Mouse (Mus musculus) heart, embryonic 13.5 days (tissue): ENCODE measurements around the gene H2-Ob. TPM values are rescaled to one million over a fixed set of nuclear protein-coding genes. Genes with fewer than 3 reads are reported as not detected.

ENCODE experiments used
- ATAC-seq: fragments of 200-750 bp; cut with Nextera tagmentation; 2 replicates; pipeline ENCODE4 v1.8.0; 2017; ENCODE audit warnings: moderate TSS enrichment; ENCODE audit not compliant: insufficient number of reproducible peaks, low FRiP score, low TSS enrichment; ENCODE audit errors: extremely low read depth
- H3K27ac ChIP-seq: fragments of 300-500 bp; sonication (generic); replicated peaks from 2 replicates; pipeline ENCODE4 v1.5.1; 2015; ENCODE audit warnings: moderate library complexity, mild to moderate bottlenecking, inconsistent platforms
- H3K27me3 ChIP-seq: fragments of 300-500 bp; sonication (generic); replicated peaks from 2 replicates; pipeline ENCODE4 v1.6.1; 2015; ENCODE audit warnings: mild to moderate bottlenecking, inconsistent platforms
- H3K36me3 ChIP-seq: fragments of 300-500 bp; sonication (generic); 2 replicates; pipeline ENCODE4 v1.6.1; 2015; ENCODE audit warnings: mild to moderate bottlenecking, inconsistent platforms
- H3K4me1 ChIP-seq: fragments of 300-500 bp; sonication (generic); 2 replicates; pipeline ENCODE4 v1.6.1; 2015; ENCODE audit warnings: inconsistent platforms
- H3K4me2 ChIP-seq: fragments of 300-500 bp; sonication (generic); 2 replicates; pipeline ENCODE4 v1.6.1; 2015; ENCODE audit warnings: inconsistent platforms, mild to moderate bottlenecking, moderate library complexity
- H3K4me3 ChIP-seq: fragments of 300-500 bp; sonication (generic); 2 replicates; pipeline ENCODE4 v1.5.1; 2015; ENCODE audit warnings: moderate library complexity, mild to moderate bottlenecking, inconsistent platforms
- H3K9ac ChIP-seq: fragments of 300-500 bp; sonication (generic); 2 replicates; pipeline ENCODE4 v1.6.1; 2015; ENCODE audit warnings: inconsistent platforms, mild to moderate bottlenecking, moderate library complexity
- H3K9me3 ChIP-seq: fragments of 300-500 bp; sonication (generic); 2 replicates; pipeline ENCODE4 v1.6.1; 2016; ENCODE audit warnings: inconsistent platforms
- WGBS: fragments of 180-500 bp; shearing (Covaris S2); methylation state at CpG from one replicate; pipeline ENCODE4 v1.1.7; 2015; ENCODE audit warnings: mixed read lengths; 5-methylcytosine and 5-hydroxymethylcytosine counted together
- polyA plus RNA-seq: library from polyadenylated mRNA; unstranded; fragments of >200 nt; fragmentation: Nextera tagmentation; extraction: Ambion mirVana; gene quantifications from 2 replicates; pipeline ENCODE4 v1.2.1, GENCODE M21; 2015

H2-Ob gene
- polyA plus RNA-seq, 1 experiment from 2014 or later: not detected

DNA sequence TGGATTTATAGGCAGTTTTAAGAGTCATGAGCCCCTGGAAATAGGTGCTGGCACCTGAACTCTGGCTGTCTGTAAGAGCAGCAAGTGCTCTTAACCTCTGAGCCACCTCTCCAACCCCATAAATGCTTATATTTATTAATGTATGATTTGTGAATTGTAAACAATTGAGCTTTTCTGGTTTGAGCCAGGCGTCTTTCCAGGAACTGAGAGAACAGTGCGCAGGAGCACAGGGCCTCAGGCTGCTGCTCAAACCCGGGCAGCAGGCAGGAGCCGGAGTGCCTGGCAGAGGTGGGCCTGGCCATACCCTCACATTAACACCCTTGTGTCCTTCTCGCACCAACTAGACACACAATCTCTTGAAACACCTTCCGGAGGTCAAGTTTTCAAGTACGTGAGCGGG, 61.4 kb downstream of the H2-Ob start:
- Histone ChIP-seq H3K4me1 (peaks cover 3% of the 10 kb centered on the region; the same call in 1 of the 2 replicates), H3K27me3 (peaks cover 21% of the 10 kb centered on the region), H3K9ac (no peak overlapping the region), H3K27ac (no peak overlapping the region), H3K36me3 (no peaks in the 10 kb centered on the region), H3K4me3 (no peak overlapping the region), H3K4me2 (no peak overlapping the region), H3K9me3 (no peaks in the 10 kb centered on the region)
- no peak for ATAC-seq
- whole genome bisulfite sequencing: 81% methylated on average over 8 of the region's 8 CpGs

DNA sequence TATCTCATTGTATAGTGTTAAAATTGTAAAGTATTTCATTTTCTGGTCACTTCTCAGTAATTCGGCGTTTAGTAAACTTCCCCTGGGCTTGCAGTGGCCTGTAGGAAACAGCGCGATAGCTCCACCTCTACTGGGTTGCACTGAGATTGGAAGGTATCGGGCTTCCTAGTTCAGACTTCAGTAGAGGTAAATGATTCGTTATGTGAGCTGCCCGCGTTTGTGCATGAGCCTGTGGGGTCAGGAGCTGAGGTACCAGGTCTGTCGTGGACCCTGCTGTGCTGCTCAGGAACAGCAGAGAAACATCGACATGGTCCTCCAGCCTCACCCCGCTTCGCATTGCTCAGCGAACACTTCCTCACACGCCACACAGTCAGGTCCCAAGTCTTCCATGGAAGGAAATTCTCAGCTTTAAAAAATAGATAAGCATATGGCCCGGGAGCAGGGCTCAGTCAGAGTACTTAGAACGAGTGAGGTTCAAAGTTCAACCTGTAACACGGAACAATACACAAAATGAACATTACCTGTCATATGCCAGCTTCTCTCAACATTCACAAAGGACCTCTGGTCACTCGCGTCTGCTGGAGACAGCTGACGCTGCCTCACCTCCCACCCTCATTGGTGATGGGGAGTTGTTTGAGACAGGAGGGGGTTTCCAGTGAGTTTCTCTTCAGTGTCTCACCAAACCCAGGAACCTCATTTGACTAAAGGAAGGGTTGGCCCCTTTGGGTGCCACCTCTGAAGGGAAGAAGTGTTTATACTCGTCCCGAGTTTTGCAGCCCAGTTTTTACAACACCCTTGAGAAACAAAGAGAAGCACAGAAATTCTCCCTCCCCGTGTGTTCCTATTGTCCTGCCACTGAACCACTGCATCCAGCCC, 62.2 kb downstream of the H2-Ob start:
- WGBS: 68% methylated on average over 23 of the region's 23 CpGs
- Histone ChIP-seq H3K9ac (no peak overlapping the region), H3K4me1 (peaks cover under 1% of the 10 kb centered on the region; the same call in 1 of the 2 replicates), H3K36me3 (no peaks in the 10 kb centered on the region), H3K9me3 (no peaks in the 10 kb centered on the region), H3K4me3 (no peak overlapping the region), H3K27me3 (peaks cover 18% of the 10 kb centered on the region), H3K4me2 (no peak overlapping the region), H3K27ac (no peak overlapping the region)
- no peak for ATAC-seq

DNA sequence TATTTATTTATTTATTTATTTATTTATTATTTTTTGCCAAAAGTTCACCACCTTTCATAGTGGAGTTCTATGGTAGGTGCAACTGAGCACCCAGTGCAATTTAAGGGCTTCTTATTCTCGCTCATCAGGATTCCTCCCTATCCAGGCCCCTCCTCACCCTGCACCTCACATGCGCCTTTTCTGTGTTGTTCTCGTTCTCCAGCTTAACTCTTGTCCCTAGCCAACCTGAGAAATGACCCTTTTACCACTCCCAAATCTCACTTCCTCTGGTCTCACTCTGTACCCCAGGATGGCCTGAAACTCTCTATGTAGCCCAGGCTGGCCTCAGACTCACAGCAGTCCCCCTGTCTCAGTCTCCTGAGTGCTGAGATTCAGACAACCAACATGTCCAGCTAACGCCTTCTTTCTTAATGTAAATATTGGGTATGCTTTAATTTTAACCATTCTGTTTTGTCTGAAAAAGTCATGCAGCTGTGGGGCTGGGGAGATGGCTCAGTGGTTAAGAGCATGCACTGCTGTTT, 63.0 kb downstream of the H2-Ob start:
- Histone ChIP-seq H3K27ac (no peak overlapping the region), H3K4me2 (no peak overlapping the region), H3K9ac (no peak overlapping the region), H3K36me3 (no peaks in the 10 kb centered on the region), H3K27me3 (peaks cover 14% of the 10 kb centered on the region), H3K4me1 (no peaks in the 10 kb centered on the region), H3K4me3 (no peak overlapping the region), H3K9me3 (no peaks in the 10 kb centered on the region)
- ATAC-seq: no peak
- 83% methylated on average over 4 of the region's 4 CpGs for WGBS

- H3K4me2 ChIP-seq: no peak overlapping the region
- no peak overlapping the region for H3K27ac ChIP-seq
- no peak for ATAC-seq
- no peak overlapping the region for H3K4me3 ChIP-seq
- H3K9me3 ChIP-seq: no peaks in the 10 kb centered on the region
- H3K36me3 ChIP-seq: no peaks in the 10 kb centered on the region
- 77% methylated on average over 2 of the region's 2 CpGs for WGBS
- peaks cover 9% of the 10 kb centered on the region; the same call in 1 of the 2 replicates for H3K27me3 ChIP-seq
- no peaks in the 10 kb centered on the region for H3K4me1 ChIP-seq
- H3K9ac ChIP-seq: no peak overlapping the region
These were observed 65.1 kb downstream of the H2-Ob start for GRCm38 (mm10) chr17:34303789-34304188.

Other genes with a start within 250 kb of the H2-Ob start
- 23.4 and 32.0 TPM in 2 replicates for gene H2-K1, start 238.6 kb upstream of the H2-Ob start, polyA plus RNA-seq
- 10.4 and 14.9 TPM in 2 replicates for gene Ring1, start 214.2 kb upstream of the H2-Ob start, polyA plus RNA-seq
- 37.7 and 45.6 TPM in 2 replicates for gene H2-Ke6, start 210.8 kb upstream of the H2-Ob start, polyA plus RNA-seq
- gene Slc39a7, start 207.2 kb upstream of the H2-Ob start, polyA plus RNA-seq: 128 and 130 TPM in 2 replicates
- 28.5 and 32.4 TPM in 2 replicates for gene Rxrb, start 207.1 kb upstream of the H2-Ob start, polyA plus RNA-seq
- gene Col11a2, start 199.5 kb upstream of the H2-Ob start, polyA plus RNA-seq: 0.34 and 0.64 TPM in 2 replicates
- gene H2-Oa, start 146.6 kb upstream of the H2-Ob start, polyA plus RNA-seq: 0.23 TPM in 2 replicates
- 6.0 TPM in 2 replicates for gene H2-DMa, start 119.4 kb upstream of the H2-Ob start, polyA plus RNA-seq
- gene Brd2, start 116.3 kb upstream of the H2-Ob start, polyA plus RNA-seq: 69.0 and 70.0 TPM in 2 replicates
- 0.15 and 0.20 TPM in 2 replicates for gene H2-DMb2, start 95.6 kb upstream of the H2-Ob start, polyA plus RNA-seq
- gene H2-DMb1, start 85.8 kb upstream of the H2-Ob start, polyA plus RNA-seq: 0.24 and 0.27 TPM in 2 replicates
- gene Tap1, start 51.4 kb upstream of the H2-Ob start, polyA plus RNA-seq: 1.4 and 1.6 TPM in 2 replicates
- 1.7 and 2.1 TPM in 2 replicates for gene Psmb9, start 51.1 kb upstream of the H2-Ob start, polyA plus RNA-seq
- gene Psmb8, start 41.2 kb upstream of the H2-Ob start, polyA plus RNA-seq: 3.2 and 4.3 TPM in 2 replicates
- 1.8 and 2.1 TPM in 2 replicates for gene Tap2, start 35.4 kb upstream of the H2-Ob start, polyA plus RNA-seq
- gene H2-Ab1, start 18.8 kb downstream of the H2-Ob start, polyA plus RNA-seq: 13.0 TPM in 2 replicates
- 0.80 and 1.4 TPM in 2 replicates for gene H2-Aa, start 48.9 kb downstream of the H2-Ob start, polyA plus RNA-seq
- 2.4 and 3.1 TPM in 2 replicates for gene H2-Eb1, start 67.0 kb downstream of the H2-Ob start, polyA plus RNA-seq
- gene H2-Eb2, start 86.8 kb downstream of the H2-Ob start, polyA plus RNA-seq: not detected in 2 replicates
- not detected in 2 replicates for gene Btnl2, start 115.9 kb downstream of the H2-Ob start, polyA plus RNA-seq
- not detected in 2 replicates for gene Btnl1, start 138.2 kb downstream of the H2-Ob start, polyA plus RNA-seq
- 0.19 TPM in 1 of 2 replicates, not detected in the other for gene BC051142, start 159.9 kb downstream of the H2-Ob start, polyA plus RNA-seq
- not detected in 2 replicates for gene Btnl4, start 238.4 kb downstream of the H2-Ob start, polyA plus RNA-seq